Mouse (Mus musculus) cerebellum, postnatal 25 days (tissue): ENCODE data around the gene Lman2l.

ENCODE experiments used
- DNase-seq, 2 experiments: peaks; one replicate each; pipeline ENCODE4 v3.0.0; 2021; ENCODE audit warnings: mixed read lengths in 2 of 2

Lman2l gene

GRCm38 (mm10) chr1:36457388-36458014, 12.4 kb upstream of the Lman2l start:
- DNase-seq, result no peak

- DNase-seq, result no peak
Measured at GRCm38 (mm10) chr1:36454055-36454815, 9.2 kb upstream of the Lman2l start.

- DNase-seq, result no peak
Measured at GRCm38 (mm10) chr1:36446841-36447240, 1.8 kb upstream of the Lman2l start.

GRCm38 (mm10) chr1:36446106-36446824, 1.2 kb upstream of the Lman2l start:
- DNase-seq, result no peak

GRCm38 (mm10) chr1:36445508-36445907, 437 bp upstream of the Lman2l start:
- DNase-seq, result no peak

GRCm38 (mm10) chr1:36441101-36441500, 4.0 kb downstream of the Lman2l start:
- DNase-seq, result peak; percentile 68 to 73

GRCm38 (mm10) chr1:36437223-36437622, 7.8 kb downstream of the Lman2l start:
- no peak for DNase-seq

GRCm38 (mm10) chr1:36436515-36436914, 8.6 kb downstream of the Lman2l start:
- DNase-seq, result no peak

GRCm38 (mm10) chr1:36435071-36435470, 10.0 kb downstream of the Lman2l start:
- no peak for DNase-seq

- DNase-seq, result no peak
Measured at GRCm38 (mm10) chr1:36433616-36434015, 11.5 kb downstream of the Lman2l start.

GRCm38 (mm10) chr1:36432999-36433398, 12.1 kb downstream of the Lman2l start:
- no peak for DNase-seq

GRCm38 (mm10) chr1:36429511-36429910, 15.6 kb downstream of the Lman2l start:
- DNase-seq, result no peak

- no peak for DNase-seq
Measured at GRCm38 (mm10) chr1:36404531-36404930, 40.5 kb downstream of the Lman2l start.

GRCm38 (mm10) chr1:36401509-36401908, 43.6 kb downstream of the Lman2l start:
- no peak for DNase-seq

- no peak for DNase-seq
Measured at GRCm38 (mm10) chr1:36397041-36397440, 48.0 kb downstream of the Lman2l start.

GRCm38 (mm10) chr1:36379582-36379981, 65.5 kb downstream of the Lman2l start:
- no peak for DNase-seq

- DNase-seq, result no peak
Measured at GRCm38 (mm10) chr1:36378880-36379279, 66.2 kb downstream of the Lman2l start.

GRCm38 (mm10) chr1:36371934-36372845, 72.9 kb downstream of the Lman2l start, which contains the start of gene Fer1l5:
TSS of gene Fer1l5 (plus strand) at chr1:36372291.
- no peak for DNase-seq

- no peak for DNase-seq
Measured at GRCm38 (mm10) chr1:36370918-36371317, 74.2 kb downstream of the Lman2l start.
